Mouse (Mus musculus) liver, embryonic 13.5 days (tissue): ENCODE measurements around the gene Mob1b. TPM values are rescaled to one million over a fixed set of nuclear protein-coding genes. Genes with fewer than 3 reads are reported as not detected.

Experiments used
- ATAC-seq: fragments of 200-750 bp; cut with Nextera tagmentation; 2 replicates; pipeline ENCODE4 v1.8.0; 2017; ENCODE audit warnings: low read depth, mild to moderate bottlenecking, moderate number of reproducible peaks, moderate library complexity
- DNase-seq: peaks from one replicate; pipeline ENCODE4 v3.0.0; 2022
- H3K27ac ChIP-seq: fragments of 300-500 bp; sonication (generic); 2 replicates; pipeline ENCODE4 v1.5.1; 2015; ENCODE audit warnings: moderate library complexity, mild to moderate bottlenecking, inconsistent platforms
- H3K27me3 ChIP-seq: fragments of 300-500 bp; sonication (generic); 2 replicates; pipeline ENCODE4 v1.6.1; 2015; ENCODE audit warnings: mild to moderate bottlenecking, inconsistent platforms
- H3K36me3 ChIP-seq: fragments of 300-500 bp; sonication (generic); 2 replicates; pipeline ENCODE4 v1.6.1; 2015; ENCODE audit warnings: mild to moderate bottlenecking, inconsistent platforms
- H3K4me1 ChIP-seq: fragments of 300-500 bp; sonication (generic); replicated peaks from 2 replicates; pipeline ENCODE4 v1.6.1; 2015; ENCODE audit warnings: inconsistent platforms
- H3K4me2 ChIP-seq: fragments of 300-500 bp; sonication (generic); 2 replicates; pipeline ENCODE4 v1.6.1; 2015; ENCODE audit warnings: inconsistent platforms, mild to moderate bottlenecking, moderate library complexity
- H3K4me3 ChIP-seq: fragments of 300-500 bp; sonication (generic); replicated peaks from 2 replicates; pipeline ENCODE4 v1.5.1; 2015; ENCODE audit warnings: mild to moderate bottlenecking, inconsistent platforms
- H3K9ac ChIP-seq: fragments of 300-500 bp; sonication (generic); 2 replicates; pipeline ENCODE4 v1.6.1; 2015; ENCODE audit warnings: mild to moderate bottlenecking, inconsistent platforms
- H3K9me3 ChIP-seq: fragments of 300-500 bp; sonication (generic); replicated peaks from 2 replicates; pipeline ENCODE4 v1.6.1; 2016; ENCODE audit warnings: inconsistent platforms
- WGBS: fragments of 180-500 bp; shearing (Covaris S2); methylation state at CpG from one replicate; pipeline ENCODE4 v1.1.7; 2015; ENCODE audit not compliant: insufficient replicate concordance; 5-methylcytosine and 5-hydroxymethylcytosine counted together
- polyA plus RNA-seq: library from polyadenylated mRNA; unstranded; fragments of >200 nt; fragmentation: Nextera tagmentation; extraction: Ambion mirVana; gene quantifications from 2 replicates; pipeline ENCODE4 v1.2.1, GENCODE M21; 2015

The Mob1b gene
- polyA plus RNA-seq, 1 experiment from 2014 or later, result 8.8 TPM

- DNase-seq, result no peak
- Histone ChIP-seq H3K9me3 (no peaks in the 10 kb centered on the region), H3K4me2 (no peak overlapping the region), H3K36me3 (no peaks in the 10 kb centered on the region), H3K9ac (no peak overlapping the region), H3K4me1 (0 out of 2 replicates have a peak, but pooled peaks cover 3% of the 10 kb centered on the region), H3K4me3 (no peak overlapping the region), H3K27me3 (no peaks in the 10 kb centered on the region), H3K27ac (no peak overlapping the region)
- no peak for ATAC-seq
- WGBS, result 76% methylated on average over 4 of the region's 4 CpGs
Measured at GRCm38 (mm10) chr5:88703551-88703950, 17.1 kb upstream of the Mob1b start.

GRCm38 (mm10) chr5:88711128-88711527 is 9.5 kb upstream of the Mob1b start:
- DNase-seq (no peak), ATAC-seq (no peak)
- H3K9me3 ChIP-seq, result no peaks in the 10 kb centered on the region
- H3K27ac ChIP-seq, result no peak overlapping the region
- no peak overlapping the region for H3K4me3 ChIP-seq
- H3K4me2 ChIP-seq, result no peak overlapping the region
- no peaks in the 10 kb centered on the region for H3K36me3 ChIP-seq
- H3K9ac ChIP-seq, result no peak overlapping the region
- no peaks in the 10 kb centered on the region; the same call in 1 of the 2 replicates for H3K4me1 ChIP-seq
- no peaks in the 10 kb centered on the region for H3K27me3 ChIP-seq

GRCm38 (mm10) chr5:88711618-88712224 is 8.9 kb upstream of the Mob1b start:
- ATAC-seq (no peak), DNase-seq (no peak)
- Histone ChIP-seq H3K27ac (no peak overlapping the region), H3K9me3 (no peaks in the 10 kb centered on the region), H3K36me3 (no peaks in the 10 kb centered on the region), H3K4me2 (no peak overlapping the region), H3K4me1 (no peaks in the 10 kb centered on the region; the same call in 1 of the 2 replicates), H3K4me3 (no peak overlapping the region), H3K27me3 (no peaks in the 10 kb centered on the region), H3K9ac (no peak overlapping the region)
- 50% methylated on average over 10 of the region's 10 CpGs for WGBS

GRCm38 (mm10) chr5:88712328-88712727 is 8.3 kb upstream of the Mob1b start:
- H3K36me3 ChIP-seq, result no peaks in the 10 kb centered on the region
- ATAC-seq (no peak), DNase-seq (no peak)
- H3K4me2 ChIP-seq, result no peak overlapping the region
- H3K27ac ChIP-seq, result no peak overlapping the region
- no peaks in the 10 kb centered on the region for H3K9me3 ChIP-seq
- no peaks in the 10 kb centered on the region; the same call in 1 of the 2 replicates for H3K4me1 ChIP-seq
- no peaks in the 10 kb centered on the region for H3K27me3 ChIP-seq
- H3K4me3 ChIP-seq, result no peak overlapping the region
- 69% methylated on average over 6 of the region's 6 CpGs for WGBS
- no peak overlapping the region for H3K9ac ChIP-seq

GRCm38 (mm10) chr5:88716983-88717382 is 3.7 kb upstream of the Mob1b start:
- no peak for DNase-seq
- Histone ChIP-seq H3K27me3 (no peaks in the 10 kb centered on the region), H3K36me3 (no peaks in the 10 kb centered on the region), H3K4me3 (no peak overlapping the region), H3K9ac (no peak overlapping the region), H3K4me2 (no peak overlapping the region), H3K27ac (no peak overlapping the region), H3K4me1 (peaks cover 10% of the 10 kb centered on the region), H3K9me3 (no peaks in the 10 kb centered on the region)
- 64% methylated on average over 2 of the region's 2 CpGs for WGBS
- no peak for ATAC-seq

- Histone ChIP-seq H3K4me3 (peak overlapping the region; percentile 100), H3K4me1 (peaks cover 49% of the 10 kb centered on the region), H3K27ac (peak overlapping the region; percentile 97), H3K27me3 (no peaks in the 10 kb centered on the region), H3K36me3 (peaks cover 3% of the 10 kb centered on the region), H3K4me2 (peak overlapping the region; percentile 92), H3K9ac (peak overlapping the region; percentile 100), H3K9me3 (no peaks in the 10 kb centered on the region)
- 0% methylated on average over 38 of the region's 38 CpGs for WGBS
- ATAC-seq, result peak; percentile 29
- DNase-seq, result no peak
Measured at GRCm38 (mm10) chr5:88721003-88721475, 384 bp downstream of the Mob1b start.

- peak; percentile 61 for ATAC-seq
- no peaks in the 10 kb centered on the region for H3K27me3 ChIP-seq
- H3K4me3 ChIP-seq, result peak overlapping the region; percentile 100
- H3K27ac ChIP-seq, result peak overlapping the region; percentile 97
- peak overlapping the region; percentile 92 for H3K4me2 ChIP-seq
- DNase-seq, result peak; percentile 56
- H3K4me1 ChIP-seq, result peaks cover 53% of the 10 kb centered on the region
- H3K9me3 ChIP-seq, result no peaks in the 10 kb centered on the region
- H3K9ac ChIP-seq, result peak overlapping the region; percentile 100
- H3K36me3 ChIP-seq, result peaks cover 3% of the 10 kb centered on the region
- WGBS, result under 1% methylated on average over 31 of the region's 31 CpGs
Measured at GRCm38 (mm10) chr5:88721565-88722212, 1.0 kb downstream of the Mob1b start.

- Histone ChIP-seq H3K9me3 (no peaks in the 10 kb centered on the region), H3K4me2 (peak overlapping the region; percentile 92), H3K9ac (peak overlapping the region; percentile 100), H3K36me3 (peaks cover 3% of the 10 kb centered on the region), H3K27ac (peak overlapping the region; percentile 97), H3K4me1 (peaks cover 57% of the 10 kb centered on the region), H3K4me3 (peak overlapping the region; percentile 100), H3K27me3 (no peaks in the 10 kb centered on the region)
- ATAC-seq, result no peak
- 7% methylated on average over 4 of the region's 4 CpGs for WGBS
- no peak for DNase-seq
Measured at GRCm38 (mm10) chr5:88722213-88722600, 1.6 kb downstream of the Mob1b start.

- peak overlapping the region; percentile 100 for H3K9ac ChIP-seq
- peak overlapping the region; percentile 100 for H3K4me3 ChIP-seq
- peaks cover 3% of the 10 kb centered on the region for H3K36me3 ChIP-seq
- peak overlapping the region; percentile 92 for H3K4me2 ChIP-seq
- DNase-seq (peak; percentile 69), ATAC-seq (peak; percentile 81)
- no peaks in the 10 kb centered on the region for H3K9me3 ChIP-seq
- WGBS, result 12% methylated on average over 3 of the region's 3 CpGs
- H3K27ac ChIP-seq, result peak overlapping the region; percentile 97
- H3K4me1 ChIP-seq, result peaks cover 67% of the 10 kb centered on the region
- H3K27me3 ChIP-seq, result no peaks in the 10 kb centered on the region
Measured at GRCm38 (mm10) chr5:88724030-88724429, 3.4 kb downstream of the Mob1b start.

GRCm38 (mm10) chr5:88727593-88728144 is 7.0 kb downstream of the Mob1b start:
- 61% methylated on average over 3 of the region's 3 CpGs for WGBS
- no peak overlapping the region for H3K4me3 ChIP-seq
- no peak overlapping the region for H3K4me2 ChIP-seq
- peaks cover 53% of the 10 kb centered on the region for H3K4me1 ChIP-seq
- H3K36me3 ChIP-seq, result peaks cover 5% of the 10 kb centered on the region
- H3K27ac ChIP-seq, result peak overlapping the region; percentile 20; the same call in 1 of the 2 replicates
- 0 out of 2 replicates have a peak overlapping the region, but pooled peaks have one; percentile 13 for H3K9ac ChIP-seq
- H3K9me3 ChIP-seq, result no peaks in the 10 kb centered on the region
- DNase-seq (no peak), ATAC-seq (no peak)
- no peaks in the 10 kb centered on the region for H3K27me3 ChIP-seq

- H3K36me3 ChIP-seq, result peaks cover 11% of the 10 kb centered on the region
- WGBS, result 64% methylated on average over 2 of the region's 2 CpGs
- H3K27ac ChIP-seq, result no peak overlapping the region
- H3K27me3 ChIP-seq, result no peaks in the 10 kb centered on the region
- ATAC-seq (peak; percentile 39; the same call in 1 of the 2 replicates), DNase-seq (no peak)
- H3K4me3 ChIP-seq, result no peak overlapping the region
- no peak overlapping the region for H3K4me2 ChIP-seq
- no peaks in the 10 kb centered on the region for H3K9me3 ChIP-seq
- H3K9ac ChIP-seq, result no peak overlapping the region
- peaks cover 10% of the 10 kb centered on the region; the same call in 1 of the 2 replicates for H3K4me1 ChIP-seq
Measured at GRCm38 (mm10) chr5:88734786-88735185, 14.1 kb downstream of the Mob1b start.
